Mouse (Mus musculus): ENCODE results near the gene Zfp790. TPM values are rescaled to one million over a fixed set of nuclear protein-coding genes. Genes with fewer than 3 reads are reported as not detected.

Zfp790 gene
- total RNA-seq, 1 experiment, result 5.3 TPM

DNA sequence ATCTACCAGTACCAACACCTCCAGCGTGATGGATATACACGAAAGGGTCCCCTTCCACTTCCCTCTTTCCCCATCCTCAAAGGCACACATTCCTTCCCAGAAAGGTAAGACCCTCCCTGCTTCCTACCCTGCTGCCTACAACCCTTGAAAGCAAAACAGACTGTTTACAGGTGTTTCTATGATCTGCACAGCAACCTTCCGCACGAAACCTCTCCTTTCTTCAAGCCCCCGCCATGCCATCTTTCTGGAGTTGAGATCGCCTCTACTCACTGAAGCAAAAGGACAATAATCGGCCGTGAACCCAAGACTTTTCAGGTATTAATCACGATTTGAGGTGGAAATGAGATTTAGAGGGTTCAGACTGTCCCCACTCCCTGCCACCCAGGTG lies 36.9 kb downstream of the Zfp790 start:
- Histone ChIP-seq H3K9me3 (ENCODE audit: control insufficient read depth, insufficient read depth, low read depth, low read length) (no peaks in the 10 kb centered on the region), H3K36me3 (ENCODE audit: control insufficient read depth, insufficient read depth, low read length, poor library complexity, severe bottlenecking) (peaks cover 2% of the 10 kb centered on the region; the same call in 1 of the 2 replicates), H3K4me1 (ENCODE audit: control insufficient read depth in 2 of 2, insufficient read depth in 2 of 2, low read length in 2 of 2, poor library complexity in 1 of 2) (no peaks in the 10 kb centered on the region; a peak in 1 of 4 replicates), H3K4me3 (ENCODE audit: insufficient read depth in 1 of 2, low read depth in 1 of 2, low read length in 2 of 2, poor library complexity in 1 of 2, severe bottlenecking in 1 of 2) (peak overlapping the region; percentile 75 to 95), H3K27ac (ENCODE audit: insufficient read depth, low read depth, low read length, poor library complexity, severe bottlenecking) (no peak overlapping the region), H3K9ac (ENCODE audit: insufficient read depth, low read depth, low read length, poor library complexity, severe bottlenecking) (peak overlapping the region; percentile 74)
- DNase-seq (ENCODE audit: low read depth, low spot score), result no peak
- TF ChIP-seq CHD2 (IDR thresholded peaks at IDR 0.05; ENCODE audit: low read depth, low read length) (no peak), ZNF384 (IDR thresholded peaks at IDR 0.05; ENCODE audit: low read depth, low read length) (no peak), HCFC1 (IDR thresholded peaks at IDR 0.05; ENCODE audit: borderline replicate concordance, insufficient read depth, low read length) (no peak), ZC3H11A (IDR thresholded peaks at IDR 0.05; ENCODE audit: borderline replicate concordance, low read depth, low read length) (no peak), MAFK (IDR thresholded peaks at IDR 0.05; ENCODE audit: insufficient read depth, low read depth, low read length) (no peak)
- in situ Hi-C loops (cut with MboI; ENCODE audit: low sequenced_read_pairs in 2 of 2, unreplicated experiment in 2 of 2), result no loop called here

DNA sequence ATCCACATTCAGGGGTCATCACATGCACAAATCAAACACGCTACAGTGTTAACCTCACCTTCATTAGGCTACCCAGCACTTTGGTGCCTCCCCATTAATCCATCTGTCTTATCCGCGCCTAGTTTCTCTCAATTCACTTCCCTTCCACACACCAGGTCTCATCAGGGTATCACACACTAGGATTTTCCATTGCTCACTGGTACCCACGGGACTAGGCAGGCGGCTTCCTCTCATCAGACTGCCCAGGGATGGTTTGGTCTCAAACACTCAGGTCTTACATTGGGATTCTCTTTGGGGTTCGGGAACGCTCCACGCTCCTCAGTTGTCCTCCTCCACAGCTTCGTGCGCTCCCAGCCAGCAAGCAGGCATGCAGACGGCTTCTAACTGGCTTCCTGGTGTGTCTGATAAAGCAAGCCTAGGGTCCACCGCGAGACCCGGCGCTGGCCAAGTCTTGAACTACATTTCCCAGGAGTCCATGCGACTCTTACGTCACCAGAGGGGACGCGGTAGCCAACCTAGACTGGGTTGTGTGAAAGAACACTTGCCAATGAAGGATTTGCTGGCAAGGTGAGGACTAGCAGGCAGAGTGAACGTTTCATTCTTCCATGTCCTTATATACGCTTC lies 37.4 kb downstream of the Zfp790 start, which contains the start of gene Zfp940:
TSS of gene Zfp940 (minus strand) at position 451 of the 624 bp plus-strand sequence.
- DNase-seq (ENCODE audit: low read depth, low spot score), result peak; percentile 77
- H3K4me1 ChIP-seq (ENCODE audit: control insufficient read depth in 2 of 2, insufficient read depth in 2 of 2, low read length in 2 of 2, poor library complexity in 1 of 2), result no peaks in the 10 kb centered on the region; a peak in 1 of 4 replicates
- H3K4me3 ChIP-seq (ENCODE audit: insufficient read depth in 1 of 2, low read depth in 1 of 2, low read length in 2 of 2, poor library complexity in 1 of 2, severe bottlenecking in 1 of 2), result peak within 1 kb of the TSS; percentile 75 to 95
- H3K27ac ChIP-seq (ENCODE audit: insufficient read depth, low read depth, low read length, poor library complexity, severe bottlenecking), result no peak within 1 kb of the TSS
- H3K36me3 ChIP-seq (ENCODE audit: control insufficient read depth, insufficient read depth, low read length, poor library complexity, severe bottlenecking), result peaks cover 2% of the 10 kb centered on the region; the same call in 1 of the 2 replicates
- no peak for TF ChIP-seq CHD2 (IDR thresholded peaks at IDR 0.05; ENCODE audit: low read depth, low read length)
- TF ChIP-seq HCFC1 (IDR thresholded peaks at IDR 0.05; ENCODE audit: borderline replicate concordance, insufficient read depth, low read length), result peak; percentile 93
- no peaks in the 10 kb centered on the region for H3K9me3 ChIP-seq (ENCODE audit: control insufficient read depth, insufficient read depth, low read depth, low read length)
- peak within 1 kb of the TSS; percentile 74 for H3K9ac ChIP-seq (ENCODE audit: insufficient read depth, low read depth, low read length, poor library complexity, severe bottlenecking)
- in situ Hi-C loops (cut with MboI; ENCODE audit: low sequenced_read_pairs in 2 of 2, unreplicated experiment in 2 of 2), result no loop called here

DNA sequence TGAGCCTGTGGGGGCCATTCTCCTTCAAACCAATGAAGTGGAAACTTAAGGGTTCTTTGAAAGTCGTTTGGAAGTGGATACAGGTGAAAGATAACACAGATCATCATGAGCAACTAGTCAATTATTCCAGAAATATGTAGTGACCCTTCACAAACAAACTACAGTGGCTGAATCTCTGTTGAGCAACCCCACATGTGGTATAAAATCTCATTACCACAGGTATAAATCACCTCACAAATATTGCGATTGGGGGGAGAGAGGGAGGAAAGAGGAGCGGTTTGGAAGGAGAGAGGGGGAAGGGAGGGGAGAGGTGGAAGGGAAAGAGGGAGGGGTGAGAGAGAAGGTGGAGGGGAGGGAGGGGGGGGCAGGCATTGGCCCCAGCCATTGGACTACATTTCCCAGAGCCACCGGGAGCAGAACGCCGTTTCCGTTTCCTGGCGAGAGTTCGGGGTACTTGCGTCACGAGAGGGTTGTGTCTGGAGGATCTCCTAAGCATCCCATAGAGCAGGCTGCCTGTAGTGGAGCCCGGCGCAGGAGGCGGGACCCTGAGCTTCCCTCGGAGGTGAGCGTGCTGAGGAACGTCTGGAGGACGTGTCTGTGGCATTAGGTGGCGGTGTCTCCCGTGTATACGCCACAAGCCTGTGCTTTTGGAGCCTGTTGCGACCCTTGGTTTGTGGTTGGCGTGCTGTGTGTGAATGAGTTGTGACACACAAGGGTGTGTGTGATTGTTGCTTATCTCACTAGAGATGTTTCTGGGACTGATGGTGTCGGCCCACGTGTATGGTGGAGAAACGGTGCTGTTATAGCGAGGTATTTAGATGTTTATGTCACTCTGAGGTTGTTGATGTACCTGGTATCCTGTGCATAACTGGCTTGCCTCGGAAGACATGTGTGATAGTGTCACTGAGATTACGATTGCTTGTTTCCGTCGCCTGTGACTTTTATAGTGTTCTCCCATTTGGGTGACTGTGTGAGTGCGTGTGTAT lies 43.9 kb downstream of the Zfp790 start, which contains the start of gene Zfp420:
TSS of gene Zfp420 (plus strand) at position 448 of the 986 bp plus-strand sequence.
- in situ Hi-C loops (cut with MboI; ENCODE audit: low sequenced_read_pairs in 2 of 2, unreplicated experiment in 2 of 2), result no loop called here
- Histone ChIP-seq H3K4me1 (ENCODE audit: control insufficient read depth in 2 of 2, insufficient read depth in 2 of 2, low read length in 2 of 2, poor library complexity in 1 of 2) (peaks cover 0 to 4% of the 10 kb centered on the region in 2 experiments; a peak in 1 of 4 replicates), H3K27ac (ENCODE audit: insufficient read depth, low read depth, low read length, poor library complexity, severe bottlenecking) (no peak within 1 kb of the TSS), H3K4me3 (ENCODE audit: insufficient read depth in 1 of 2, low read depth in 1 of 2, low read length in 2 of 2, poor library complexity in 1 of 2, severe bottlenecking in 1 of 2) (peak within 1 kb of the TSS; percentile 68 to 88), H3K9ac (ENCODE audit: insufficient read depth, low read depth, low read length, poor library complexity, severe bottlenecking) (peak within 1 kb of the TSS; percentile 73), H3K9me3 (ENCODE audit: control insufficient read depth, insufficient read depth, low read depth, low read length) (no peaks in the 10 kb centered on the region), H3K36me3 (ENCODE audit: control insufficient read depth, insufficient read depth, low read length, poor library complexity, severe bottlenecking) (peaks cover 4% of the 10 kb centered on the region; the same call in 1 of the 2 replicates)
- peak; percentile 87 for DNase-seq (ENCODE audit: low read depth, low spot score)
- TF ChIP-seq CHD2 (IDR thresholded peaks at IDR 0.05; ENCODE audit: low read depth, low read length) (peak; percentile 74), MAFK (IDR thresholded peaks at IDR 0.05; ENCODE audit: insufficient read depth, low read depth, low read length) (no peak), HCFC1 (IDR thresholded peaks at IDR 0.05; ENCODE audit: borderline replicate concordance, insufficient read depth, low read length) (peak; percentile 94), ZC3H11A (IDR thresholded peaks at IDR 0.05; ENCODE audit: borderline replicate concordance, low read depth, low read length) (no peak)

DNA sequence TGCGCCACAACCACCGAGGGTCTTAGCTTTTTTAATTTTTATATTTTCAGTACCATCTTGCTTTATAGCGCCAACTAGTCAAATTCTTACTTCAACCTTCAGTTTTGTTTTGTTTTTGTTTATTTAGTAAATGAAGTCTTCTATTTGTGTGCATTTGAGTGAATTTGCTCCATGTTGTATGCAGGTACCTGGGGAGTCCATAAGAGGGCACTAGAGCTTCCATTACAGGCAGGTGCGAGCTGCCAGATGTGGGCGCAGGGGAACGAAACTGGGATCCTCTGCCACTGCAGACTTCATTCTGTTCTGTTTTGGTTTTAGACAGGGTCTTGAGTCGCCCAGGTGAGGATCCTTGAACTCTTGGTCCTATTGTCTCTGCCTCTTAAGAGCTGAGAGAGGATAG lies 45.7 kb downstream of the Zfp790 start:
- Histone ChIP-seq H3K9me3 (ENCODE audit: control insufficient read depth, insufficient read depth, low read depth, low read length) (no peaks in the 10 kb centered on the region), H3K36me3 (ENCODE audit: control insufficient read depth, insufficient read depth, low read length, poor library complexity, severe bottlenecking) (peaks cover 4% of the 10 kb centered on the region; the same call in 1 of the 2 replicates), H3K4me1 (ENCODE audit: control insufficient read depth in 2 of 2, insufficient read depth in 2 of 2, low read length in 2 of 2, poor library complexity in 1 of 2) (peaks cover 0 to 4% of the 10 kb centered on the region in 2 experiments; a peak in 1 of 4 replicates), H3K4me3 (ENCODE audit: insufficient read depth in 1 of 2, low read depth in 1 of 2, low read length in 2 of 2, poor library complexity in 1 of 2, severe bottlenecking in 1 of 2) (no peak overlapping the region), H3K27ac (ENCODE audit: insufficient read depth, low read depth, low read length, poor library complexity, severe bottlenecking) (no peak overlapping the region), H3K9ac (ENCODE audit: insufficient read depth, low read depth, low read length, poor library complexity, severe bottlenecking) (no peak overlapping the region)
- DNase-seq (ENCODE audit: low read depth, low spot score), result peak; percentile 51
- in situ Hi-C loops (cut with MboI; ENCODE audit: low sequenced_read_pairs in 2 of 2, unreplicated experiment in 2 of 2), result no loop called here
- TF ChIP-seq ZC3H11A (IDR thresholded peaks at IDR 0.05; ENCODE audit: borderline replicate concordance, low read depth, low read length), result peak; percentile 68
- TF ChIP-seq ZNF384 (IDR thresholded peaks at IDR 0.05; ENCODE audit: low read depth, low read length), result no peak
